Mouse (Mus musculus) 3134 (cell line): ENCODE data around the gene Zfp799.
"Not testable (repeated sequence)": the region's sequence is repeated elsewhere in the genome, so short reads cannot be mapped to it uniquely, and the experiment has no call there.

ENCODE experiments used
- DNase-seq: peaks from one replicate; pipeline ENCODE4 v3.0.0-alpha.2; 2011; ENCODE audit warnings: low spot score; ENCODE audit not compliant: insufficient read length; ENCODE audit errors: extremely low read depth

The Zfp799 gene

DNA sequence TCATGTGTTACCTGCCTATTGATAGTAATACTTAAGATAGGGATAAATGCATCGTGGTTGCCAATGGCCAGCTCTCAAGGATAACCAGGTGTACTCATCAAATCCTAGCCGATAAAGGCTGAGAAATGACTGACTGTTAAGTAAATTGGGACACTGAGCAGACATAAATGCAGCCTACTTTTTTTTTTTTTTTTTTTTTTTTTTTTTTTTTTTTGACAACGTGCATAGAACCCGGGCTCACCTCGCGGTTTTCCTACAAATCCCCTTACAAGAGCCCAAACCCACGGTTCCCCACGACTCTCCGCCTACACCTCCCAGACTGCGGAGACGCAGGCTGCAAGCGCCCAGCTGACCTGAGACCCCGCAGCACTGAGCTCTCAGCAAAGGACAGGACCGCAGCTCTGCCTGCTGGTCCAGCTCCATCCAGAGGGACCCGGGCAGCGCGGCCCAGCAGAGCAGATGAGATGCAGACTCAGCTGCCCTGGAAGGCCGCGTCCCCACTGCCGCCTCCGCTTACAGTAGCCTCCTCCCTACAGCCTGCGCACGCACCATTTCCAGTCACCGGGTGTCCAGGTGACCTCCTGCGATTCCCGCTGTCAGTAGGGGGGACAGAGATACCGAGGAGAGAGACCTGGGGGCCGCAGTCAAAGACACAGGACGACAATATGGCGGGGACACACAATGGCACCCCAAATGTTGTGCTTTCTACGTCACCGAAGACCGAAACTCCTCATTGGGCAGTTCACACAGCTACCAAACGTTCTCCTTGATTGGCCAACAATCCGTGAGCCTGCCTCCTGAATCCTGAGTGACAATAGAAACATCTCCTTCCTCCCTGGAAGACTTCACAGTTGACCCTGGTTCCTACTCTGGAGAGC lies at the start of gene Zfp799:
TSS of gene Zfp799 (minus strand) at position 722 of the 878 bp plus-strand sequence.
- peak; percentile 67 for DNase-seq

DNA sequence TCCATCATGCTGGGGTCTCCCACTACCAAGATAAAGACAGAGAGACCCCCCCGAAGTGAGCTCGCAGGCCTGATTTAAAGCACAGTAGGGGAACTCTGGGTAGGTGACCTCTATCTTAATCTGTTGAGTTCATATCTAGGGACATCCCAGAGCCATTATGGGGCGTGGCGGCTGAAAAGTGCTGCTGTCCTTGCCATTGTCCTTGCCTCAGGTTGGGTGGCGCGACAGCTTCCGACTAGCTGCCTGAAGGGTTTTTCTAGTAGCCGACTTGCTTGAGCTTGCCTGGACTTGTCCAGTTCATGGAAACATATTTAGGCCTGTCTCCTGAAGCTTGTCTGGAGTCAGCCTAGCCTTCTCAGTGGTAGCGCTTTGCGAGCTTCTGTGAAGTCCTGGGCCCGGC lies 48.7 kb upstream of the Zfp799 start:
- no peak for DNase-seq

DNA sequence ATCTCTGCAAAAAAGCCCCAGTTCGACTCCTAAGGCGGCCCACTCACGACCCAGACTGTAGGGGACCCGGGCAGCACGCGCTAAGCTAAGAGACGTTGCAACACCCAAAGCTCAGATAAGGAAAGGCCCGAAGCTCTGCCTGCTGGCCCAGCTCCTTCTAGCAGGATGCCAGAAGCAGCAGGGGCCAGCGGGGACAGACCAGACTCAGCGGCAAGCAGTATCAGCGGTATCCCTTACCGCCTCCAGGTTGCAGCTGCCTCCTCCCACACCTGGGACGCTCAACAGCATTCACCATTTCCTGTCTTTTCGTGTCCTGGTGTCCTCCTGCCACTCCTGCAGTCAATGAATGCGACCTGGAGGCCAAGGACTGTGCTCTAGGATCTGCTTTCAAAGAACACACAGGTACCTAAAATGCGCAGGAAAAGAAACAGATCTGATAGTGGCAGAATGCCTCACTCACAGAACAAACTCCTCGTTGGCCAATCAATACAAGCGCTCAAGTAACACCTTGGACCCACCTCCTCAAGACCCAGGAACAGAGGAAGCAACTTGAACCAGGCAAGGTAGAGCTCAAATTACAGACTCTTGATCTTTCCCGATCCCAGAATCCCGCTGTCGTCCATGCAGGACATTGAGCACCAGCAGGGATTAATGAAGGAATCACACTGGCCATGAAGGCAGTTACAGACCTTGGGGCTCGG lies 47.6 kb upstream of the Zfp799 start:
- no peak for DNase-seq

DNA sequence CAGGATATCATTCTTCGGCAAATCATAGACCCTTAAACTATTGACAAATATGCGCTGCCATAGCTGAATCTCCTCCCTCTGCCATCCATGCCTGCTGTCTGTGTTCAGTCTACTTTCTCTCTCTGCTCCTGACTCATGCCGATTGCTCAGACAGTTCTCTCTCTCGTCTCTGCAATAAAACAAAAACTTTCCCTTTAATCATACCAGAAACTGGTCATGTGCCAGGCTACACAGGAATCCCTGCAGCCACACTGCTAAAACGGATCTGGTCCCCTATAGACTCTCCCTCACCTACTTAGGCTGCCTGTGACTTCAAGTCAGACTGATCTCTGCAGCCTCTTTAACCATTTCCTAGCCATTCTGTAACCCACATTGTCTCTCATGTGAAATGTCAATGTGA lies 42.6 kb upstream of the Zfp799 start:
- no peak for DNase-seq

DNA sequence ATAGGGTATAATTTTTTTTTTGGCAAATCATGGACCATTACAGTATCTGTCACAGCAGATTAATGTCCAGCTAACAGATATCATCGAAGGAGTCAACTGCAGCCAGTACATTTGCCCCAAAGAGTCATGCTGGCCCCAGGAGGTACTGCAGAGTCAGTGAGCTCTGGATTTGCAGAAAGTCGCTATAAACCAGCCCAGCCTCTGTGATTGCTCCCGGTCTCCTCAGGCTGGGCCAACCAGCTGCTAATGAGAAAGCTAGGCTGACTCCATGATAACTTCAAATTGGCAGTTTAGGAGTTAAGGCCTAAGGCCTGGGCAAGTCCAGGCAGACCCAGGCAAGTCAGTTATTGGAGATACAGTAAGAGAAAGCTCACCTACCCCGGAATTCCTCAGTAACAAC lies 42.0 kb upstream of the Zfp799 start:
- DNase-seq = no peak

DNA sequence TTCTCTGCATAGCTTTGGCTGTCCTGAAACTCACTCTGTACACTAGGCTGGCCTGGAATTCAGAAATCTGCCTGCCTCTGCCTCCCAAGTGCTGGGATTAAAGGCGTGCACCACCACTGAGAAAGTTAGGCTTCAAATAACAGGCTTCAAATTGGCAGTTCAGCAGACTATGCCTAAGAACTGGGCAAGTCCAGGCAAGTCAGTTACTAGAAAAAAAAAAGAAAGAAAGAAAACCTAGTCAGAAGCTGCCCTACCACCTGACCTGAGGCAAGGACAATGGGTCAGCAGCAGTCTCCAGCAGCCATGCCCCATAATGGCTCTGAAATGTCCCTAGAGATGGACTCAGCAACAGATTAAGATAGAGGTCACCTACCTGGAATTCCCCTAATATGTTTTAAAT lies 41.4 kb upstream of the Zfp799 start:
- DNase-seq = no peak

DNA sequence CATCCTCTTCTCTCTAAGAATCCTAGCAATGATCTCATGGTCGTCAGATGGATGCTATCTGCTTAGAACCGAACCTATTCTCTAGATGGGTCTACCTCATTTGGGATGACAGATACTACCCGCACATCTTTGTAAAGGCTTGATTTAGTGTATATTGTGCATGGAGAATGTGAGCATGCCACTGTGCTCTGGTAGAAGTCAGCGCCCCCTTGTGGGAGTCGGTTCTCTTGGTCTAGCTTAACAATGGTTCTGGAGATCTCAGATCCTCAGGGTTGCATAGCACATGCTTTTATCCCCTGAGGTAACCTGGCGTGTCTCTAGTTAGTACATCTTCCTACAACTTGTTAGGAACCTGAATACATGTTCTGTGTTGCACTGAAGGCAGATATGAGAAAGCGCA lies 37.2 kb upstream of the Zfp799 start:
- DNase-seq = not testable (repeated sequence)

DNA sequence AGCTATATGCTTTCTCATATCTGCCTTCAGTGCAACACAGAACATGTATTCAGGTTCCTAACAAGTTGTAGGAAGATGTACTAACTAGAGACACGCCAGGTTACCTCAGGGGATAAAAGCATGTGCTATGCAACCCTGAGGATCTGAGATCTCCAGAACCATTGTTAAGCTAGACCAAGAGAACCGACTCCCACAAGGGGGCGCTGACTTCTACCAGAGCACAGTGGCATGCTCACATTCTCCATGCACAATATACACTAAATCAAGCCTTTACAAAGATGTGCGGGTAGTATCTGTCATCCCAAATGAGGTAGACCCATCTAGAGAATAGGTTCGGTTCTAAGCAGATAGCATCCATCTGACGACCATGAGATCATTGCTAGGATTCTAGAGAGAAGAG lies 26.7 kb upstream of the Zfp799 start:
- DNase-seq = not testable (repeated sequence)

DNA sequence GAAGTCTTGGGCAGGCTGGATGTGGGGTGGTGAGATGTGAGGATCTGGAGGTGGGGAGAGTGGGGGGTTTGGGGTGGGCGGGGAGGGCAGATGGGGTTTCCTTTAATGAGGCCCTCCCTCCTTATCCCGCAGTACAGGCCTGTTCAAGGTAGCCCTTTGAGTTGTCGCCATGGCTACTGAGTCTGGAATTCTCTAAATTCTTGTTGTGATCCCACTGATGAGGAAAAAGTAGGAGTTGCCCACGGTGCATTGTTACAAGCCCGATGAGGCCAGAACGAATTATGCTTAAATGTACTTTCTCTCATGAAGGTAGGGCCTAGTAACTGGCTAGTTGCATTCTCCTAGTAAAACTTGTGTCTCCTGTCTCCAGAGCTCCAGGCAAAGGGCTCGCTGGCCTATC lies 21.5 kb upstream of the Zfp799 start:
- no peak for DNase-seq

DNA sequence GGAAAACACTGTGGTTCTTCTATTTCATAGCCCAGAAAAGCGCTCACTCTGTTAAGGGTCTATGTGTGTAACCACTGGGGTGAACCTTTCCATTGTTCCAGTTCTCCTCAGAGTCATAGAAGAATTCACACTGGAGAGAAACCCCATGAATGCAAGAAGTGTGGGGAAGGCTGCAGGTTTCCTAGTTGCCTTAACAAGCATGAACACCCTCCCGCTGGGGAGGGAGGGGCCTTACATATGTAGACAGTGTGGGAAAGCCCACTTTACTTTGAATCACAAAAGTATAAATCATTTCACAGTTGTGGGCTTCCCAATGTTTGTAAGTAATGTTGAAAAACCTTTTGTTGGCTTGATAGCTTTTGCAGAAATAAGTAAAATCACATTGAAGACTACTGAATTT lies 11.3 kb upstream of the Zfp799 start:
- DNase-seq = no peak

DNA sequence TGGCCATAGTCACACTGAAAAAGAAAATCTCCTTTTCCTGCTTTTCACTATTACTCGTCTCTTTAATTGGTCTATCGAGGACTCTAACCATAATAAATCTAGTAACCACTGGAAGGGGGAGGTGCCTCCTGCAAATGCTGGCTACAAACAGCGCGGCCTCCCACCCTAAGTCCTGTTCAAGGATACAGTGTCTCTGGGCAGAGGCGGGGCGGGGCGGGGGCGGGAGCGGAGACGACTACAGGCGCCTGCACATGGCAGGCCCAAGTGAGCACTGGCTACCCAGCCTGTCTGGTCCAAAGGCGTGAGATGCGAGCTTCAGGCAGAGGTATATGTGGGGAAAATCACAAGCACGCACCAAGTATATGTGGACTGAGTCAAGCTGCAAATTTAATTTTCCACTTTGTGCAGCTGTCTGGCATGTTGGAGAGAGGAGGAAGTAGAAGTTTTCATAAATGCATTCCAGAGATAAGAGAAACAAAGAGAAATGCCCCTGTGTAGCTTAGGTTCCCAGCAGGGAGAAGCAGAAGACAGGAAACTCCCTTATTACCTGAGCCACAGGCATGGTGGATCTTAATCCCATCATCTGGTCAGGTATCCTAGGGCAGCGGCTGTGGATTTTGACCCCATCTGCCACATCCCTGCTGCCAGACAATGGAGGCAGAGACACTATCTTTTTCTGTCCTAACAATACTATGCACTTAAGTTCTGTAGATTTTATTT lies 9.2 kb upstream of the Zfp799 start:
- DNase-seq = no peak

DNA sequence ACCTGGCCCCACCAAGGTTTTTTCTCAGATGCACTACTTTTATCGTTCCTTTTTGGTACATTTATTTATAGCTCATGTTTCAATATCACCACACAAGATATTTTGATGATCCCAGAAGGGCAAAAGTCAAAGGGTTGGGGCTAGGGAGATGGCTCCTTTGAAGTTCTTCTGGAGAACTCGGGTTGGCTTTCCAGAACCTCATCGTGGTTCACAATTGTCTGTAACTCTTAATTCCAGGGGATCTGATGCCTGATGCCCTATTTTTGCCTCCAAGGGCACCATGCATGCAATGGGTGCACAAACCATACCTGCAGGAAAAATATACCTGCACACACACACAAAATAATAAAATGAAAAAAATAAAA lies 339 bp upstream of the Zfp799 start:
- no peak for DNase-seq

DNA sequence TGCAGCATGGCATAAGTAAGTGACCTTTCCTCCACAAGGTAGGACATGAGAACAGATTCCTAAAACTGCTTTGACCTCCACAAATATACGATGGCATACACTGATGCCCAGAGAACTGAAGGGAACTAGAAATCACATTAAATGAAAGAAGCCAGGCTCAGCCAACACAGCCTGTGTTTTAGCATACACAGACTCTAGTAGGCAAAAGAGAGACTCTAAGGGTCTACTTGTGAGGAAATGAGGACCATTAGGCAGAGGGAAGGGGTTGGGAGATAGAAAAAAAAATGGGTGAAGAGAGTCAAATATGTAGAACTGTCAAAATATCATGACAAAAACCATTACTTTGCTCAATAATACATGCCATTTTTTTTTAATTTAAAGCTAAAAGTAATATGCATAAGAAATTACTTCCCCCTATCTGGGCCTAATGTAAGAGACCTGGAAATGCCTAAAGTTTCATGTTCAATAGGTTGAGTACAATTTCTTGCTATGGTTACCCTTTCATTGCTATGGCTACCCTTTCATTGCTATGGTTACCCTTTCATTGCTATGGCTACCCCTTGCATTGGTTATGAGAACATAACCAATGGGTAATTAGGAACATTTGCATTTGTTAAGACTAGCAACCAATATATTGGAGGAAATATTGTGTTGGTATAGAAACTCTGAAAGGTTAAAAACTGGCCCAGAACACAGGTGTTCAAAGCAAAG lies 13.8 kb downstream of the Zfp799 start:
- DNase-seq = no peak

DNA sequence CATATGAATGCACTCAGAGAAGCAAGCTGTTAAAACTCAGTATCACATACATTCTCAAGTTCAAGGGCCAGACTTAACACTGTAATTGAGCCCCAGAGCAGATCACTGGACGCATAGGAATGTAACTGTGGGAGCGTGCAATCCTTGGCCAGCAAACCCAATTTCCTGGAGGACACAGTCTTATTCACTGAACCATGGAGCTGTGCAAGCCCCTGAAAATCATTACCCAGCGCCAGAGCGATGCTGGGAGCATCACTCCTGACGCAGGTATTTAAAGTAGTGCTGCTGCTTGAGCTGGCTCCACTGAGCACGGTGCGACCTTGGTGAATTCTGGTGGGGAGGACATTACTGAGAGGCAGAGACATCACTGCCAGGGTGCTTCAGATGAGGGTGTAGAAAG lies 15.9 kb downstream of the Zfp799 start:
- DNase-seq = no peak

DNA sequence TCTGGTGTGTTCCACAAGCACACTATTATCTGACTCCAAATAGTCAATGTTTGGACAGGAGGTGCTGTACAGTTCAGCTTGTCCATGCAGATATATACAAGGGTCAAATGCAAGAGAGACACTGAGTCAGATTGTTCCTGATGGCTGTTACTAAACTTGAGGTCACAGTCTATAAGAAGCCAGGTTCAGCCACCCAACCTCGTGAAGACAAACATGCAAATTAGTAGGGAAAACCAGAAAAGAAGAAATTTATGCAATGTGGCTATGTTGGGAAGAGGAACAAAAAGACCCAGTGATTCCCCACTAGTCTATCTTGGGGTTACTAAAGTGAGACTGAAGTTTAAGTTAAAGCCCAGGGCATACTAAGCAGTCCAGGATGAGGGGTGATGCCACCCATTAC lies 19.4 kb downstream of the Zfp799 start:
- no peak for DNase-seq

DNA sequence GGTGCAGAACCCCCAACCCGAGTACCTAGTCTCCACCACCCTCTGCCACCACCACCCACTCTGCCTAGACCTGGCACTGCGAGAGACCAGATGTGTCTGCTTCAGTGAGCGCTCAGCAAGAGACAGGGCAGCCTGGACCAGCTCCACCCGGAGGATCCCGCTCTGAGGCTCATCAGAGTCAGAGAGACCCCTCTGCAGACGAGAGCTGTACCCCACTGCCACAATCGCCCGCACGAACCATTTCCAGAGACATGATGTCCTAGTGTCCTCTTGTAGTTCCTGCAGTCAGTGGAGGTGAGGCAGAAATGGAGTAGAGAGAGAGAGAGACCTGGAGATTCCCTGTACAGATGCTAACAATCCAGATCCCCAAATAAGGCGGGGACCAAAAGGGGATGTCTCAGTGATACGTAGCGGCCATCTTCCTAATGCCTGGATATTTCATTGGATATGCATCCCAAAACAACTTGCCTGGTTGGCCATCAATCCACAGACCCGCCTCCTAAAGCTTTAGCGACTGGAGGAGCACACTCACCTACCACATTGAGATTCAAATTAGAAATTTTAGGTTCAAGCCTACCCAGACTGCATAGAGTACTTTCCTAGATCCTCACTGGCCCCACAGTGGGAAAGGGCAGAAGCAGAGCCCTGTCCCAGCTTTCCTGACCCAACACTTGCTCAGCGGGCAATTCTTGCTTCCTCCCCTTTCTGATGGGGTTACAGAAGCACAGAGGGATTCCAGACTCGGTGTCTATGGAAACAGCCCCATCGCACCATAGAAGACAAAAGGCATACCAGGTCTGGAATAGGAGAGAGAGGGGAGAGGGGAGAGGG lies 20.3 kb downstream of the Zfp799 start, which contains the start of gene Zfp811:
TSS of gene Zfp811 (minus strand) at position 388 of the 831 bp plus-strand sequence.
- DNase-seq = no peak

DNA sequence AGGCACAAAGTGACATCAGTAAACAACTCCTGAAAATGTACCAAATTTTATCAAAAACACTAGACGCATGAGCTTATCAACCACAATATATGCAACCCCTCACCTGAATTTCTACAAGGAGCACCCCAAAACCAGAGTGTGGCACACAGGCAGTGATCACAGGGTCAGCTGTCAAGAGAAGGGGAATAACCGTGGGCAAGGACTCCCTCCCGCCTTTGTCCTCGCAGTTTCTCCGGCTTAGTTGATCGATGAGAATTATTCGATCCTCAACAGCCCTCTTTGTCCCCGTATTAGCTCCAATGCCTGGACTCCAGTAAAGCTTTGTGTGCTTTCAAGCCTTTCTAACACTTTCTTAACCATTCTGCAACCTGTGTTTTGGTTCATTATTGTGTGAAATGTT lies 21.1 kb downstream of the Zfp799 start:
- DNase-seq = no peak

DNA sequence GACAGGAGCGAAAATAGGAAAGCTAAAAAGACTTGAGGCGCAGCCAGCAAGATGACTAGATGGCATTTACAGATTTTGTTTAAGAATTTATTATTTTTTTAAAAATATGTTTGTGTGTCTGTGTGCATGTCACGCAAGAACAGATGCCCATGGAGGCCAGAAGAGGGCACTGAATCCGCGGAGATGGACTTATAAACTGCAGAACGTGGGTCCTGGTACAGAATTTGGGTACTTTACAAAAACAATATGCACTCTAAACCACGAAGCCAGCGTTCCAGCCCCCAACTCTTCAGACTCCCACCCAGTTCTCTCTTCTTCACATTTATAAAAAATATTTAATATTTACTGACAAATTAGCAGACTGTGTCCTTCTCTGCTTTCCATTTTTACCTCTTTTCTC lies 40.8 kb downstream of the Zfp799 start:
- no peak for DNase-seq

DNA sequence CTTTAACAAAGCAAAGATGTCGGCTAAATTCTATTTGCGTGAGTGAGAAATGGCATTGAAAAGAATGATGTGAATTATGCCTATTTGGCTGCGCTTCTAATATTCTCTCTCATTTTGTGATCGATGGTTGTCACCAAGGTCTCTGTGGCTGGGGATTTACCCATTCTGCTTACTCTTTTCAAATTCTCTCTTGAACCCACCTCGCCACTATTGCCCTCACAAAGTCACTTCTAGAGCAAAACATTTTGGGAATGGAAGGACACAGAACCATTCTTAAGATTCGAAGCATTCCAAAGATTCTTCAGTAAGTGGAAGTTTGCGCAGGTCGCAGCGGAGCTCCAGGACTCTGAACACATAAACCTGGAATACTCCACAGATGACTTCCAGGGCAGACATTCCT lies 41.5 kb downstream of the Zfp799 start:
- no peak for DNase-seq

DNA sequence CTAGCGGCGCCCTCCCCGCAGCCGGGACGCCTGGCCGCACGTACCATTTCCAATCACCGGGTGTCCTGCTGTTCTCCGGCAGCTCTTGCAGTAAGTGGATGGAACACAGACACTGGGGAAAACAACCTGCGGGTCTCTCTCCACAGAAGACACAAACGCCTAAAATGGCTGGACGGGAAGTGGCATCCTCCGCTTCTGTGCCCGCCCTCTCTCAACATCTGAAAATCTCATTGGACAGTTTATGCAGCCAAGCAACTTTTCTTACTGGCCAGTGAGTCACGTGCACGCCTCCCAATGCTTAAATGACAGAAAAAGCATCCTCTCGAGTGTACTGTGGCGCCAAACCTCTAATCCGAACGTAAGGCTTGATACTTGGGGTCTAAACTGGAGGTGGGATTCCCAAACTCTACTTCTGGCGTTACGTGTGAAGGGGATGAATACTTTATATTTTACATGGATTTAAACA lies 41.9 kb downstream of the Zfp799 start, which contains the start of gene Zfp871:
TSS of gene Zfp871 (minus strand) at position 194 of the 466 bp plus-strand sequence.
- DNase-seq = peak; percentile 85
